Mouse (Mus musculus): ENCODE measurements around the gene Agr2.

The Agr2 gene

GRCm38 (mm10) chr12:36026126-36026525 lies 33.4 kb downstream of the Agr2 start:
- no peak for DNase-seq (ENCODE audit: low read depth, low spot score)

GRCm38 (mm10) chr12:36027171-36027570 lies 34.5 kb downstream of the Agr2 start:
- no peak for DNase-seq (ENCODE audit: low read depth, low spot score)

GRCm38 (mm10) chr12:36028968-36029645 lies 36.4 kb downstream of the Agr2 start:
- no peak for DNase-seq (ENCODE audit: low read depth, low spot score)

- DNase-seq (ENCODE audit: low read depth, low spot score): no peak
Observed at GRCm38 (mm10) chr12:36029687-36030086, 37.0 kb downstream of the Agr2 start.

- no peak for DNase-seq (ENCODE audit: low read depth, low spot score)
Observed at GRCm38 (mm10) chr12:36030660-36031363, 38.1 kb downstream of the Agr2 start.

- DNase-seq (ENCODE audit: low read depth, low spot score): no peak
Observed at GRCm38 (mm10) chr12:36032419-36032818, 39.7 kb downstream of the Agr2 start.

GRCm38 (mm10) chr12:36035501-36035900 lies 42.8 kb downstream of the Agr2 start:
- DNase-seq (ENCODE audit: low read depth, low spot score): no peak

GRCm38 (mm10) chr12:36036121-36036520 lies 43.4 kb downstream of the Agr2 start:
- no peak for DNase-seq (ENCODE audit: low read depth, low spot score)

- DNase-seq (ENCODE audit: low read depth, low spot score): no peak
Observed at GRCm38 (mm10) chr12:36036776-36037175, 44.1 kb downstream of the Agr2 start.

GRCm38 (mm10) chr12:36039541-36040084 lies 46.9 kb downstream of the Agr2 start:
- no peak for DNase-seq (ENCODE audit: low read depth, low spot score)

GRCm38 (mm10) chr12:36040571-36041280 lies 48.0 kb downstream of the Agr2 start:
- no peak for DNase-seq (ENCODE audit: low read depth, low spot score)

- no peak for DNase-seq (ENCODE audit: low read depth, low spot score)
Observed at GRCm38 (mm10) chr12:36041281-36041589, 48.5 kb downstream of the Agr2 start.

GRCm38 (mm10) chr12:36041703-36042347 lies 49.1 kb downstream of the Agr2 start:
- DNase-seq (ENCODE audit: low read depth, low spot score): peak; percentile 30

GRCm38 (mm10) chr12:36042348-36042778 lies 49.7 kb downstream of the Agr2 start, which contains the start of gene Tspan13:
Gene Tspan13 (minus strand): TSS chr12:36042500.
- DNase-seq (ENCODE audit: low read depth, low spot score): peak; percentile 80

- no peak for DNase-seq (ENCODE audit: low read depth, low spot score)
Observed at GRCm38 (mm10) chr12:36044691-36045090, 52.0 kb downstream of the Agr2 start.

GRCm38 (mm10) chr12:36046196-36046595 lies 53.5 kb downstream of the Agr2 start:
- no peak for DNase-seq (ENCODE audit: low read depth, low spot score)

- no peak for DNase-seq (ENCODE audit: low read depth, low spot score)
Observed at GRCm38 (mm10) chr12:36047593-36047992, 54.9 kb downstream of the Agr2 start.

- DNase-seq (ENCODE audit: low read depth, low spot score): no peak
Observed at GRCm38 (mm10) chr12:36050276-36050675, 57.6 kb downstream of the Agr2 start.
